Comparison of ENCODE assay signal across 22 mouse cellular contexts in genomic region chr10:20963759-20964158, GRCm38 (mm10). TPM values are rescaled to one million over a fixed set of nuclear protein-coding genes. Genes with fewer than 3 reads are reported as not detected.
DNase-seq lines count a peak whose midpoint lies in the region; ATAC-seq and TF ChIP-seq lines count a peak whose summit lies in the region.
"Had no signal": no experiment of that assay in that cellular context is flagged by ENCODE, and none has a peak within 500 bp of the region (broad histone marks: within the 10 kb centered on the region; RNA-seq: fewer than 3 reads in every experiment).

No protein-coding gene starts in this region.

- H3K36me3 ChIP-seq in hindbrain, postnatal 0 days (ENCODE audit: insufficient read depth, low read length): peaks cover 31% of the 10 kb centered on the region
- peaks cover 80% of the 10 kb centered on the region for H3K36me3 ChIP-seq in hindbrain, embryonic 14.5 days (replicated peaks; ENCODE audit: control insufficient read depth, insufficient read depth)

- peak; percentile 5; the same call in 1 of the 2 replicates for TF ChIP-seq CTCF in hindbrain, postnatal 0 days (IDR thresholded peaks at IDR 0.05; ENCODE audit: low read depth)

- H3K4me1 ChIP-seq in hindbrain, postnatal 0 days (ENCODE audit: insufficient read depth, low read length): no peaks in the 10 kb centered on the region
- H3K4me1 ChIP-seq in hindbrain, embryonic 14.5 days (replicated peaks; ENCODE audit: control insufficient read depth, insufficient read depth, low read length): no peaks in the 10 kb centered on the region
- H3K4me1 ChIP-seq: embryonic facial prominence, embryonic 15.5 days; heart, embryonic 12.5 days; hindbrain, embryonic 10.5 days; limb, embryonic 12.5 days; lung, embryonic 15.5 days; midbrain, embryonic 13.5 days had no signal

- no peak for DNase-seq in hindbrain, postnatal 0 days (ENCODE audit: low spot score)
- DNase-seq in hindbrain, embryonic 14.5 days (ENCODE audit: low spot score): no peak
- peak; percentile 49 for DNase-seq in thymus, postnatal 4 days
- DNase-seq in thymus, postnatal 10 days (ENCODE audit: low spot score in 2 of 2): no peak
- peak; percentile 56 for DNase-seq in ZHBTc4 (ENCODE audit: low read depth, low spot score)
- no peak for DNase-seq in kidney, postnatal 14 days
- no peak for DNase-seq in left cerebral cortex, adult 9 months (ENCODE audit: low spot score in 2 of 2)
- DNase-seq: adrenal gland, postnatal 10 days; cerebellum, adult 2 months; heart, postnatal 10 days; kidney, adult 8-10 months; kidney, postnatal 25 days; liver, embryonic 13.5 days; lung, postnatal 36 days had no signal

- H3K4me3 ChIP-seq in hindbrain, postnatal 0 days (ENCODE audit: low read length): no peak overlapping the region
- no peak overlapping the region for H3K4me3 ChIP-seq in hindbrain, embryonic 14.5 days (replicated peaks; ENCODE audit: low read length)
- H3K4me3 ChIP-seq: embryonic facial prominence, embryonic 15.5 days; heart, embryonic 12.5 days; hindbrain, embryonic 10.5 days; limb, embryonic 12.5 days; liver, embryonic 13.5 days; lung, embryonic 15.5 days; megakaryocyte, embryonic 14.5 days; midbrain, embryonic 13.5 days had no signal

- ATAC-seq in hindbrain, postnatal 0 days: no peak
- ATAC-seq in hindbrain, embryonic 14.5 days (ENCODE audit: low FRiP score): no peak
- ATAC-seq: forebrain, embryonic 14.5 days; midbrain, embryonic 13.5 days had no signal

- H3K4me2 ChIP-seq in hindbrain, postnatal 0 days (ENCODE audit: low read depth, low read length): no peak overlapping the region
- H3K4me2 ChIP-seq in hindbrain, embryonic 14.5 days (replicated peaks): no peak overlapping the region
- H3K4me2 ChIP-seq: embryonic facial prominence, embryonic 15.5 days; heart, embryonic 12.5 days; limb, embryonic 12.5 days; liver, embryonic 13.5 days; lung, embryonic 15.5 days; midbrain, embryonic 13.5 days had no signal

- no peaks in the 10 kb centered on the region for H3K27me3 ChIP-seq in hindbrain, postnatal 0 days (ENCODE audit: insufficient read depth, low read length)
- H3K27me3 ChIP-seq in hindbrain, embryonic 14.5 days (ENCODE audit: control insufficient read depth, insufficient read depth, low read length): no peaks in the 10 kb centered on the region
- H3K27me3 ChIP-seq: embryonic facial prominence, embryonic 15.5 days; heart, embryonic 12.5 days; limb, embryonic 12.5 days; liver, embryonic 13.5 days; lung, embryonic 15.5 days; megakaryocyte, embryonic 14.5 days; midbrain, embryonic 13.5 days had no signal

- 97% methylated on average over 9 of the region's 9 CpGs for WGBS in hindbrain, postnatal 0 days
- 95% methylated on average over 9 of the region's 9 CpGs for WGBS in hindbrain, embryonic 14.5 days

- H3K27ac ChIP-seq in hindbrain, postnatal 0 days: no peak overlapping the region
- H3K27ac ChIP-seq in hindbrain, embryonic 14.5 days: no peak overlapping the region
- H3K27ac ChIP-seq: embryonic facial prominence, embryonic 15.5 days; hindbrain, embryonic 10.5 days; limb, embryonic 12.5 days; liver, embryonic 13.5 days; lung, embryonic 15.5 days; midbrain, embryonic 13.5 days had no signal

- H3K9me3 ChIP-seq in hindbrain, postnatal 0 days (ENCODE audit: low read length): no peaks in the 10 kb centered on the region
- H3K9me3 ChIP-seq in hindbrain, embryonic 14.5 days (ENCODE audit: control insufficient read depth, low read length): no peaks in the 10 kb centered on the region
- H3K9me3 ChIP-seq: embryonic facial prominence, embryonic 15.5 days; limb, embryonic 12.5 days; liver, embryonic 13.5 days; lung, embryonic 15.5 days had no signal

- no peak overlapping the region for H3K9ac ChIP-seq in hindbrain, postnatal 0 days (replicated peaks; ENCODE audit: low read length)
- no peak overlapping the region for H3K9ac ChIP-seq in hindbrain, embryonic 14.5 days
- H3K9ac ChIP-seq: embryonic facial prominence, embryonic 15.5 days; heart, embryonic 12.5 days; limb, embryonic 12.5 days; liver, embryonic 13.5 days; lung, embryonic 15.5 days; midbrain, embryonic 13.5 days had no signal

RNA-seq across cellular contexts. Expression of gene Ahi1, which starts 11.4 kb away (rescaled TPM):
- 210 and 218 TPM in 2 replicates for total RNA-seq in hindbrain, postnatal 0 days (2014; rRNA removed)
- 138 and 143 TPM in 2 replicates for polyA plus RNA-seq in hindbrain, postnatal 0 days (2015; fragmentation: Nextera tagmentation; extraction: Ambion mirVana)
- 119 and 150 TPM in 2 replicates for polyA plus RNA-seq in hindbrain, embryonic 14.5 days (2014; fragmentation: Nextera tagmentation; extraction: Ambion mirVana)

Comparison
In these comparisons a context has a peak if more than half of its experiments do, and no peak if none do; other contexts are left out.
1. DNase-seq: peak in thymus, postnatal 4 days (single experiment) and ZHBTc4 (single experiment); none in hindbrain, postnatal 0 days (single experiment), hindbrain, embryonic 14.5 days (single experiment), thymus, postnatal 10 days (0 of 2), kidney, postnatal 14 days (single experiment) and left cerebral cortex, adult 9 months (0 of 2).